Mouse (Mus musculus): Measurements from ENCODE around the gene Isy1. TPM values are rescaled to one million over a fixed set of nuclear protein-coding genes. Genes with fewer than 3 reads are reported as not detected.

Gene Isy1
- polyA plus RNA-seq, 1 experiment from 2014 or later = 54.2 TPM

GRCm38 (mm10) chr6:87809651-87810161, 28.9 kb downstream of the Isy1 start:
- H3K27ac ChIP-seq (replicated peaks) = no peak overlapping the region
- peaks cover 8% of the 10 kb centered on the region; the same call in 1 of the 2 replicates for H3K27me3 ChIP-seq
- H3K4me3 ChIP-seq = no peak overlapping the region
- H3K9ac ChIP-seq (replicated peaks) = no peak overlapping the region
- ATAC-seq (ENCODE audit: low FRiP score, low read depth) = no peak
- 0 out of 2 replicates have a peak overlapping the region, but pooled peaks have one; percentile 96 for H3K4me2 ChIP-seq (replicated peaks)
- WGBS = 91% methylated on average over 6 of the region's 6 CpGs
- H3K4me1 ChIP-seq = peaks cover 21% of the 10 kb centered on the region
- H3K9me3 ChIP-seq = no peaks in the 10 kb centered on the region
- H3K36me3 ChIP-seq = peaks cover 16% of the 10 kb centered on the region; the same call in 1 of the 2 replicates

GRCm38 (mm10) chr6:87809144-87809543, 29.5 kb downstream of the Isy1 start:
- no peaks in the 10 kb centered on the region for H3K9me3 ChIP-seq
- peaks cover 21% of the 10 kb centered on the region for H3K4me1 ChIP-seq
- H3K27ac ChIP-seq (replicated peaks) = no peak overlapping the region
- H3K4me2 ChIP-seq (replicated peaks) = no peak overlapping the region
- no peak overlapping the region for H3K9ac ChIP-seq (replicated peaks)
- WGBS = 96% methylated on average over 2 of the region's 2 CpGs
- no peak overlapping the region for H3K4me3 ChIP-seq
- H3K36me3 ChIP-seq = peaks cover 12% of the 10 kb centered on the region; the same call in 1 of the 2 replicates
- no peak for ATAC-seq (ENCODE audit: low FRiP score, low read depth)
- H3K27me3 ChIP-seq = peaks cover 8% of the 10 kb centered on the region; the same call in 1 of the 2 replicates

- H3K4me2 ChIP-seq (replicated peaks) = no peak overlapping the region
- H3K9ac ChIP-seq (replicated peaks) = no peak overlapping the region
- WGBS = 82% methylated on average over 3 of the region's 3 CpGs
Observed at GRCm38 (mm10) chr6:87808521-87808920, 30.1 kb downstream of the Isy1 start.

GRCm38 (mm10) chr6:87807735-87808440, 30.7 kb downstream of the Isy1 start:
- Histone ChIP-seq H3K9me3 (no peaks in the 10 kb centered on the region), H3K4me2 (replicated peaks) (no peak overlapping the region), H3K27me3 (peaks cover 8% of the 10 kb centered on the region; the same call in 1 of the 2 replicates), H3K9ac (replicated peaks) (no peak overlapping the region), H3K36me3 (0 out of 2 replicates have a peak, but pooled peaks cover 3% of the 10 kb centered on the region), H3K4me1 (peaks cover 21% of the 10 kb centered on the region), H3K27ac (replicated peaks) (no peak overlapping the region), H3K4me3 (no peak overlapping the region)
- ATAC-seq (ENCODE audit: low FRiP score, low read depth) = no peak
- 86% methylated on average over 4 of the region's 4 CpGs for WGBS

More at GRCm38 (mm10) chr6:87808521-87808920, 30.1 kb downstream of the Isy1 start:
- Histone ChIP-seq H3K36me3 (peaks cover 7% of the 10 kb centered on the region; the same call in 1 of the 2 replicates), H3K4me3 (no peak overlapping the region), H3K27me3 (peaks cover 8% of the 10 kb centered on the region; the same call in 1 of the 2 replicates), H3K27ac (replicated peaks) (no peak overlapping the region), H3K9me3 (no peaks in the 10 kb centered on the region), H3K4me1 (peaks cover 21% of the 10 kb centered on the region)
- ATAC-seq (ENCODE audit: low FRiP score, low read depth) = no peak

GRCm38 (mm10) chr6:87806857-87807256, 31.7 kb downstream of the Isy1 start:
- Histone ChIP-seq H3K4me3 (no peak overlapping the region), H3K9me3 (no peaks in the 10 kb centered on the region), H3K4me2 (replicated peaks) (no peak overlapping the region), H3K9ac (replicated peaks) (no peak overlapping the region), H3K27ac (replicated peaks) (no peak overlapping the region), H3K36me3 (0 out of 2 replicates have a peak, but pooled peaks cover 3% of the 10 kb centered on the region), H3K27me3 (peaks cover 4% of the 10 kb centered on the region; the same call in 1 of the 2 replicates), H3K4me1 (peaks cover 13% of the 10 kb centered on the region)
- ATAC-seq (ENCODE audit: low FRiP score, low read depth) = no peak
- 51% methylated on average over 2 of the region's 2 CpGs for WGBS

- peaks cover 10% of the 10 kb centered on the region for H3K4me1 ChIP-seq
Observed at GRCm38 (mm10) chr6:87806028-87806427, 32.6 kb downstream of the Isy1 start.

GRCm38 (mm10) chr6:87805448-87805847, 33.1 kb downstream of the Isy1 start:
- 92% methylated on average over 7 of the region's 7 CpGs for WGBS
- Histone ChIP-seq H3K36me3 (0 out of 2 replicates have a peak, but pooled peaks cover 3% of the 10 kb centered on the region), H3K9me3 (no peaks in the 10 kb centered on the region), H3K9ac (replicated peaks) (no peak overlapping the region), H3K27ac (replicated peaks) (no peak overlapping the region), H3K27me3 (0 out of 2 replicates have a peak, but pooled peaks cover 4% of the 10 kb centered on the region), H3K4me3 (no peak overlapping the region), H3K4me1 (peaks cover 4% of the 10 kb centered on the region; the same call in 1 of the 2 replicates), H3K4me2 (replicated peaks) (no peak overlapping the region)
- ATAC-seq (ENCODE audit: low FRiP score, low read depth) = no peak

More at GRCm38 (mm10) chr6:87806028-87806427, 32.6 kb downstream of the Isy1 start:
- Histone ChIP-seq H3K36me3 (0 out of 2 replicates have a peak, but pooled peaks cover 3% of the 10 kb centered on the region), H3K27me3 (peaks cover 4% of the 10 kb centered on the region; the same call in 1 of the 2 replicates), H3K4me2 (replicated peaks) (no peak overlapping the region), H3K9me3 (no peaks in the 10 kb centered on the region), H3K4me3 (no peak overlapping the region), H3K27ac (replicated peaks) (no peak overlapping the region), H3K9ac (replicated peaks) (no peak overlapping the region)
- 86% methylated on average over 2 of the region's 2 CpGs for WGBS
- ATAC-seq (ENCODE audit: low FRiP score, low read depth) = no peak

GRCm38 (mm10) chr6:87804886-87805285, 33.7 kb downstream of the Isy1 start:
- WGBS = 79% methylated on average over 7 of the region's 7 CpGs
- Histone ChIP-seq H3K27me3 (0 out of 2 replicates have a peak, but pooled peaks cover 4% of the 10 kb centered on the region), H3K4me2 (replicated peaks) (no peak overlapping the region), H3K4me1 (peaks cover 3% of the 10 kb centered on the region; the same call in 1 of the 2 replicates), H3K36me3 (0 out of 2 replicates have a peak, but pooled peaks cover 3% of the 10 kb centered on the region), H3K4me3 (no peak overlapping the region), H3K9me3 (no peaks in the 10 kb centered on the region), H3K27ac (replicated peaks) (no peak overlapping the region), H3K9ac (replicated peaks) (no peak overlapping the region)
- ATAC-seq (ENCODE audit: low FRiP score, low read depth) = no peak

- no peaks in the 10 kb centered on the region for H3K9me3 ChIP-seq
- ATAC-seq (ENCODE audit: low FRiP score, low read depth) = no peak
- no peaks in the 10 kb centered on the region for H3K27me3 ChIP-seq
- no peak overlapping the region for H3K9ac ChIP-seq (replicated peaks)
- 0 out of 2 replicates have a peak, but pooled peaks cover 3% of the 10 kb centered on the region for H3K36me3 ChIP-seq
- no peak overlapping the region for H3K27ac ChIP-seq (replicated peaks)
- no peak overlapping the region for H3K4me3 ChIP-seq
- 90% methylated on average over 1 of the region's 1 CpGs for WGBS
- no peak overlapping the region for H3K4me2 ChIP-seq (replicated peaks)
- H3K4me1 ChIP-seq = no peaks in the 10 kb centered on the region
Observed at GRCm38 (mm10) chr6:87804036-87804435, 34.6 kb downstream of the Isy1 start.

- no peaks in the 10 kb centered on the region for H3K27me3 ChIP-seq
- no peak overlapping the region for H3K9ac ChIP-seq (replicated peaks)
- H3K4me1 ChIP-seq = no peaks in the 10 kb centered on the region
- no peaks in the 10 kb centered on the region for H3K36me3 ChIP-seq
- H3K27ac ChIP-seq (replicated peaks) = no peak overlapping the region
- H3K4me2 ChIP-seq (replicated peaks) = no peak overlapping the region
- no peak overlapping the region for H3K4me3 ChIP-seq
- ATAC-seq (ENCODE audit: low FRiP score, low read depth) = no peak
- no peaks in the 10 kb centered on the region for H3K9me3 ChIP-seq
- WGBS = 83% methylated on average over 7 of the region's 7 CpGs
Observed at GRCm38 (mm10) chr6:87802462-87802861, 36.1 kb downstream of the Isy1 start.

GRCm38 (mm10) chr6:87799576-87799975, 39.0 kb downstream of the Isy1 start:
- Histone ChIP-seq H3K9me3 (no peaks in the 10 kb centered on the region), H3K4me3 (no peak overlapping the region), H3K4me2 (replicated peaks) (no peak overlapping the region), H3K4me1 (no peaks in the 10 kb centered on the region), H3K27me3 (no peaks in the 10 kb centered on the region), H3K27ac (replicated peaks) (no peak overlapping the region), H3K9ac (replicated peaks) (no peak overlapping the region), H3K36me3 (no peaks in the 10 kb centered on the region)
- WGBS = 93% methylated on average over 6 of the region's 6 CpGs
- ATAC-seq (ENCODE audit: low FRiP score, low read depth) = no peak

- no peaks in the 10 kb centered on the region for H3K27me3 ChIP-seq
- WGBS = 43% methylated on average over 2 of the region's 2 CpGs
- no peaks in the 10 kb centered on the region for H3K9me3 ChIP-seq
- H3K9ac ChIP-seq (replicated peaks) = no peak overlapping the region
- ATAC-seq (ENCODE audit: low FRiP score, low read depth) = no peak
- H3K27ac ChIP-seq (replicated peaks) = no peak overlapping the region
- H3K4me2 ChIP-seq (replicated peaks) = no peak overlapping the region
- peaks cover 4% of the 10 kb centered on the region for H3K36me3 ChIP-seq
- no peaks in the 10 kb centered on the region for H3K4me1 ChIP-seq
- H3K4me3 ChIP-seq = no peak overlapping the region
Observed at GRCm38 (mm10) chr6:87797321-87797720, 41.3 kb downstream of the Isy1 start.
